Comparison of ENCODE assay signal across 8 mouse cellular contexts in the genomic region with DNA sequence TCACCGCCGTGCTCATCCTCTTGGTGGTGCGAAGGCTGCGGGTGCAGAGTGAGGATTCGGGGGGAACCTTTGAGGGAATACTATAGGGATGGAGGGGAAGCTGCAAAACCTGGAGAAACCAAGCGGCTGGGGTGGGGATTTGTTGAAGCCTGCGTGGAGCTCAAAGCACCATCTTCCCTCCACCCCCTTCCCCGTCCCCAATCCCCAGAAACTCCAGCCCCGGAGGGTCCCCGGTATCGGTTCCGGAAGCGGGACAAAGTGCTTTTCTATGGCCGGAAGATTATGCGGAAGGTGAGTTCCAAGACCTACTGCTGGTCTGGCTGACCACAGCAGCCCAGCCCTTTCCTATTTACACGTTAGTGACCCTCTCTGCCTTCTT. TPM values are rescaled to one million over a fixed set of nuclear protein-coding genes. Genes with fewer than 3 reads are reported as not detected.
DNase-seq lines count a peak whose midpoint lies in the region; ATAC-seq lines count a peak whose summit lies in the region.

No protein-coding gene starts in this region.

- H3K9ac ChIP-seq in forebrain, embryonic 16.5 days (replicated peaks; ENCODE audit: low read depth, low read length) = peak overlapping the region; percentile 58
- peak overlapping the region; percentile 56 for H3K9ac ChIP-seq in kidney, embryonic 15.5 days

- H3K4me1 ChIP-seq in forebrain, embryonic 16.5 days (replicated peaks; ENCODE audit: control insufficient read depth, insufficient read depth, low read length) = peaks cover 10% of the 10 kb centered on the region
- peaks cover 18% of the 10 kb centered on the region for H3K4me1 ChIP-seq in kidney, embryonic 15.5 days

- 6% methylated on average over 16 of the region's 16 CpGs for WGBS in forebrain, embryonic 16.5 days
- 5% methylated on average over 16 of the region's 16 CpGs for WGBS in kidney, embryonic 15.5 days

- peak overlapping the region; percentile 95 for H3K4me2 ChIP-seq in forebrain, embryonic 16.5 days (ENCODE audit: low read length)
- peak overlapping the region; percentile 97 for H3K4me2 ChIP-seq in kidney, embryonic 15.5 days

- H3K9me3 ChIP-seq in forebrain, embryonic 16.5 days (ENCODE audit: control insufficient read depth, low read length) = no peaks in the 10 kb centered on the region
- no peaks in the 10 kb centered on the region for H3K9me3 ChIP-seq in kidney, embryonic 15.5 days (replicated peaks)

- ATAC-seq in forebrain, embryonic 16.5 days = no peak
- peak; percentile 41; the same call in 1 of the 2 replicates for ATAC-seq in kidney, embryonic 15.5 days (replicated peaks; ENCODE audit: low FRiP score)

- H3K27ac ChIP-seq in forebrain, embryonic 16.5 days (ENCODE audit: low read length) = 0 out of 2 replicates have a peak overlapping the region, but pooled peaks have one; percentile 26
- peak overlapping the region; percentile 87 for H3K27ac ChIP-seq in kidney, embryonic 15.5 days

- peaks cover 11% of the 10 kb centered on the region for H3K36me3 ChIP-seq in forebrain, embryonic 16.5 days (ENCODE audit: control insufficient read depth, insufficient read depth)
- H3K36me3 ChIP-seq in kidney, embryonic 15.5 days = peaks cover 42% of the 10 kb centered on the region

- no peaks in the 10 kb centered on the region for H3K27me3 ChIP-seq in forebrain, embryonic 16.5 days (replicated peaks; ENCODE audit: control insufficient read depth, insufficient read depth, low read length)
- no peaks in the 10 kb centered on the region for H3K27me3 ChIP-seq in kidney, embryonic 15.5 days

- peak; percentile 76 to 83 for DNase-seq in right cerebral cortex, postnatal 10 days (ENCODE audit: low spot score in 2 of 2)
- DNase-seq in right cerebral cortex, postnatal 36 days (ENCODE audit: low spot score in 2 of 2) = no peak
- peak; percentile 32 for DNase-seq in lung, postnatal 36 days
- DNase-seq in urinary bladder, postnatal 10 days (ENCODE audit: low spot score) = no peak
- DNase-seq in thymus, postnatal 36 days = no peak
- DNase-seq in retina, embryonic 14.5 days (ENCODE audit: low spot score) = no peak

- H3K4me3 ChIP-seq in forebrain, embryonic 16.5 days (replicated peaks; ENCODE audit: low read length) = peak overlapping the region; percentile 70
- peak overlapping the region; percentile 76 for H3K4me3 ChIP-seq in kidney, embryonic 15.5 days (replicated peaks)

RNA-seq across cellular contexts. Expression of a gene that starts 1.9 kb away (rescaled TPM):
- polyA plus RNA-seq in forebrain, embryonic 16.5 days (2015; fragmentation: Nextera tagmentation; extraction: Ambion mirVana) = 27.3 and 36.0 TPM in 2 replicates
- 29.4 and 38.3 TPM in 2 replicates for polyA plus RNA-seq in kidney, embryonic 15.5 days (2015; fragmentation: Nextera tagmentation; extraction: Ambion mirVana)

RNA-seq across cellular contexts. Expression of a gene that starts 16.8 kb away (rescaled TPM):
- 88.3 and 111 TPM in 2 replicates for polyA plus RNA-seq in forebrain, embryonic 16.5 days (2015; fragmentation: Nextera tagmentation; extraction: Ambion mirVana)
- polyA plus RNA-seq in kidney, embryonic 15.5 days (2015; fragmentation: Nextera tagmentation; extraction: Ambion mirVana) = 56.0 and 57.1 TPM in 2 replicates

RNA-seq across cellular contexts. Expression of a gene that starts 24.2 kb away (rescaled TPM):
- polyA plus RNA-seq in forebrain, embryonic 16.5 days (2015; fragmentation: Nextera tagmentation; extraction: Ambion mirVana) = 75.4 and 76.7 TPM in 2 replicates
- polyA plus RNA-seq in kidney, embryonic 15.5 days (2015; fragmentation: Nextera tagmentation; extraction: Ambion mirVana) = 47.3 and 50.0 TPM in 2 replicates

RNA-seq across cellular contexts. Expression of a gene that starts 46.4 kb away (rescaled TPM):
- 0.16 TPM in 2 replicates for polyA plus RNA-seq in forebrain, embryonic 16.5 days (2015; fragmentation: Nextera tagmentation; extraction: Ambion mirVana)
- polyA plus RNA-seq in kidney, embryonic 15.5 days (2015; fragmentation: Nextera tagmentation; extraction: Ambion mirVana) = not detected in 2 replicates

RNA-seq across cellular contexts. Expression of a gene that starts 49.6 kb away (rescaled TPM):
- 3.0 and 3.7 TPM in 2 replicates for polyA plus RNA-seq in forebrain, embryonic 16.5 days (2015; fragmentation: Nextera tagmentation; extraction: Ambion mirVana)
- polyA plus RNA-seq in kidney, embryonic 15.5 days (2015; fragmentation: Nextera tagmentation; extraction: Ambion mirVana) = 6.2 and 7.5 TPM in 2 replicates

Comparison
In these comparisons a context has a peak if more than half of its experiments do, and no peak if none do; other contexts are left out.
1. DNase-seq: peak in right cerebral cortex, postnatal 10 days (2 of 2) and lung, postnatal 36 days (single experiment); none in right cerebral cortex, postnatal 36 days (0 of 2), urinary bladder, postnatal 10 days (single experiment), thymus, postnatal 36 days (0 of 2) and retina, embryonic 14.5 days (single experiment).